Mouse (Mus musculus) liver, embryonic 13.5 days (tissue): ENCODE data around the gene Eci3. TPM values are rescaled to one million over a fixed set of nuclear protein-coding genes. Genes with fewer than 3 reads are reported as not detected.
A peak's percentile ranks its signal among the peaks of the same experiment; 100 is the strongest.
"Not testable (repeated sequence)": the region's sequence is repeated elsewhere in the genome, so short reads cannot be mapped to it uniquely, and the experiment has no call there.

Experiments used
- ATAC-seq: fragments of 200-750 bp; cut with Nextera tagmentation; 2 replicates; pipeline ENCODE4 v1.8.0; 2017; ENCODE audit warnings: low read depth, mild to moderate bottlenecking, moderate number of reproducible peaks, moderate library complexity
- DNase-seq: peaks from one replicate; pipeline ENCODE4 v3.0.0; 2022
- H3K27ac ChIP-seq: fragments of 300-500 bp; sonication (generic); 2 replicates; pipeline ENCODE4 v1.5.1; 2015; ENCODE audit warnings: moderate library complexity, mild to moderate bottlenecking, inconsistent platforms
- H3K27me3 ChIP-seq: fragments of 300-500 bp; sonication (generic); 2 replicates; pipeline ENCODE4 v1.6.1; 2015; ENCODE audit warnings: mild to moderate bottlenecking, inconsistent platforms
- H3K36me3 ChIP-seq: fragments of 300-500 bp; sonication (generic); 2 replicates; pipeline ENCODE4 v1.6.1; 2015; ENCODE audit warnings: mild to moderate bottlenecking, inconsistent platforms
- H3K4me1 ChIP-seq: fragments of 300-500 bp; sonication (generic); replicated peaks from 2 replicates; pipeline ENCODE4 v1.6.1; 2015; ENCODE audit warnings: inconsistent platforms
- H3K4me2 ChIP-seq: fragments of 300-500 bp; sonication (generic); 2 replicates; pipeline ENCODE4 v1.6.1; 2015; ENCODE audit warnings: inconsistent platforms, mild to moderate bottlenecking, moderate library complexity
- H3K4me3 ChIP-seq: fragments of 300-500 bp; sonication (generic); replicated peaks from 2 replicates; pipeline ENCODE4 v1.5.1; 2015; ENCODE audit warnings: mild to moderate bottlenecking, inconsistent platforms
- H3K9ac ChIP-seq: fragments of 300-500 bp; sonication (generic); 2 replicates; pipeline ENCODE4 v1.6.1; 2015; ENCODE audit warnings: mild to moderate bottlenecking, inconsistent platforms
- H3K9me3 ChIP-seq: fragments of 300-500 bp; sonication (generic); replicated peaks from 2 replicates; pipeline ENCODE4 v1.6.1; 2016; ENCODE audit warnings: inconsistent platforms
- WGBS: fragments of 180-500 bp; shearing (Covaris S2); methylation state at CpG from one replicate; pipeline ENCODE4 v1.1.7; 2015; ENCODE audit not compliant: insufficient replicate concordance; 5-methylcytosine and 5-hydroxymethylcytosine counted together
- polyA plus RNA-seq: library from polyadenylated mRNA; unstranded; fragments of >200 nt; fragmentation: Nextera tagmentation; extraction: Ambion mirVana; gene quantifications from 2 replicates; pipeline ENCODE4 v1.2.1, GENCODE M21; 2015

Eci3 gene
- polyA plus RNA-seq, 1 experiment from 2014 or later, result 0.18 TPM

DNA sequence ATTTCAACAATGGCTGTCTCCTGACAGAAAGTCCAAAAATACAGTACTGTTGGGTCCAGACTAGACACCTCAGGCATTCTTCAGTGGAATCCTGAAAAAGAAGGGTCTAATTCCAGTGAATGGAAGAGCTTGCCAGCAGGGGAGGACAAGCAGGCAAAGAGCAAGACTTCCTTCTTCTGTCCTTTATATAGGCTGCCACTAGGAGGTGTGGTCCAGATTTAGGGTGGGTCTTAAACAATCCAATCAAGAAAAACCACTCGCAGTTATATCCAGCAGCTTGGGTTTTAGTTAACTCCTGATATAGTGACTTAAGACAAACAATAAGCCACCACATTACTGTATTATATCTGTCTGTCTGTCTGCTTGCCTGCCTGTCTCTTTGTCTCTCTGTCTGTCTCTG, 10.2 kb upstream of the Eci3 start:
- H3K4me3 ChIP-seq, result no peak overlapping the region
- 0 out of 2 replicates have a peak, but pooled peaks cover 4% of the 10 kb centered on the region for H3K4me1 ChIP-seq
- H3K9me3 ChIP-seq, result no peaks in the 10 kb centered on the region
- no peak overlapping the region for H3K27ac ChIP-seq
- H3K36me3 ChIP-seq, result peaks cover 18% of the 10 kb centered on the region
- DNase-seq (no peak), ATAC-seq (no peak)
- H3K4me2 ChIP-seq, result no peak overlapping the region
- H3K9ac ChIP-seq, result no peak overlapping the region
- H3K27me3 ChIP-seq, result 0 out of 2 replicates have a peak, but pooled peaks cover under 1% of the 10 kb centered on the region
- WGBS, result 21% methylated on average over 1 of the region's 1 CpGs

DNA sequence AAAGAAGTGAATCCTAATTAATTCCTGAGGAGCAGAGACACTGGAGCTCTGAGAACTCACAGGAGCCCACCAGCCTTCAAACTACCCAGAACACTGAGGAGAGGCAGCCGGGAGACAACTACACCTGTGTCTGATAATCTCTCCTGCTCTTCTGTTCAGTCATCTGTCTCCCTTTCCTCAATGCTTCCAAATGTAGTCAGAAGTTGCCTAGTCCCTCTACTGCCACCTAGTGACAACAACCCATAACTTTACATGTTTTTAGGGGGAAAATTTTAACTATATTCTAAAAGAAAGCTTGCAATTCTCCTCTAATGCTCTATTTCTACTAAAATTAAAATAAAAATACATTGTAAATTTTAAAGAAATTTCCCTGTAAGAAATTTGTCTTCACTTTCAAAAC, 9.5 kb upstream of the Eci3 start:
- DNase-seq (no peak), ATAC-seq (no peak)
- H3K27me3 ChIP-seq, result 0 out of 2 replicates have a peak, but pooled peaks cover 3% of the 10 kb centered on the region
- no peak overlapping the region for H3K4me2 ChIP-seq
- H3K9ac ChIP-seq, result no peak overlapping the region
- H3K36me3 ChIP-seq, result peaks cover 12% of the 10 kb centered on the region
- H3K27ac ChIP-seq, result no peak overlapping the region
- H3K4me1 ChIP-seq, result 0 out of 2 replicates have a peak, but pooled peaks cover 4% of the 10 kb centered on the region
- no peak overlapping the region for H3K4me3 ChIP-seq
- WGBS, result 7% methylated on average over 1 of the region's 1 CpGs
- H3K9me3 ChIP-seq, result no peaks in the 10 kb centered on the region

DNA sequence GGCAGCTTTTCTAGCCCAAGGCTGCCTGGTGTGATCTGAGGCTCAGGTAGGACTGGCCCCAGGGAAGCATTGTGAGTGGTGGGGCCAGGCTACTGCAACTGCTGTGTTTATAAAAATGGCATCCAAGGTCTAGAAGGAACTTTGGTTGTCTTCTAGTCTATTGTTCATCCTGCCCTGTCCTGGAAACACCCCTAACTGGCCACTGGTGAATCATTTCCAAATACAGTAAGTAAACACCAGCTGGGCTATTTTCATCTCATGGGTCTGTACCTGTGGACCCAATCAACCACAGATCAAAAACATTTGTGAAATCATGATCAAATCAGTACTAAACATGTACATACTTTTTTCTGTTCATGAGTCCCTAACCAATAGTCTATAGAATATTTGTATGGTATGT, 8.8 kb upstream of the Eci3 start:
- ATAC-seq, DNase-seq, H3K9me3 ChIP-seq: not testable (repeated sequence)

DNA sequence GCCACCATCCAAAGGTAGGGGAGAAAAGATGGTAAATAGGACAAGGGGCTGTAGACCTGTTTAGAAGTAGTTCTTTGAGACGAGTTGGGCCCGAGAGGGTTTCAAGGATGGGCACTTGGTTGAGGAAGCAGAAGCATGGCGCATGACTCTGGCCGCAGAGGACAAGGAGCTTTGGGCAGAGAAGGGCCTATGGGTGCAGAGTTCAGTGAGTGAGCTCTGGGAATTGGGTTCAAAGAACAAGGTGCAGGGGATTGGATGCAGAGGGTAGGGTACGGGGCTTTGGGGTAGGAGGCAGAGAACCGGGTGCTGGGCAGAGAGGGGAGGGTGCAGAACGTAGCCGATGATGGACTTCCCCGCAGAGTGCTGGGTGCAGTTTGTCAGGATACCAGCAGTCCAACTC, 2.0 kb upstream of the Eci3 start:
- H3K9ac ChIP-seq, ATAC-seq, DNase-seq: not testable (repeated sequence)

More for the DNA sequence above, 8.8 kb upstream of the Eci3 start:
- not testable (repeated sequence) for H3K4me2 ChIP-seq, H3K27ac ChIP-seq, H3K4me3 ChIP-seq, H3K4me1 ChIP-seq, H3K36me3 ChIP-seq, H3K9ac ChIP-seq, H3K27me3 ChIP-seq

DNA sequence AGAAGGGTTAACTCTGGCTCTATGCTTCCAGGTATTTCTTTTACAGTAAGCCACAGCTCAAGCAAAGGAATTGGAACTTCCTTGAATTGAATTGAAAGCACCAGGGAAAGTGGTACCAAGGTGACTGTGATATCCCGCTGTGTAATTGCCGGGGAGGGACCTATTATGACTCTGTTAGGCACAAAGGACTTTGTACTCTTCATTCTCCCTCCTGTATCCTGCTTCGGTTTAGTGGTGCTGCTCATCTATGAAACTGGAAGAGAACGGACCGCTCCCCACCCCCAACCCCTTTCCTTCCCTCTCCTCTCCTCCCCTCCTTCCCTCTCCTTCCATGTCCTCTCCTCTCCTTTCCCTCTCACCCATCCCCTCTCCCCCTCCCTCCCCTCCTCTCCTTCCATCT, 1.3 kb upstream of the Eci3 start:
- no peaks in the 10 kb centered on the region for H3K9me3 ChIP-seq
- H3K9ac ChIP-seq, result no peak overlapping the region
- H3K27ac ChIP-seq, result no peak overlapping the region
- WGBS, result 13% methylated on average over 5 of the region's 5 CpGs
- DNase-seq, result no peak
- peaks cover 40% of the 10 kb centered on the region for H3K27me3 ChIP-seq
- H3K36me3 ChIP-seq, result no peaks in the 10 kb centered on the region
- H3K4me1 ChIP-seq, result peaks cover 14% of the 10 kb centered on the region
- peak overlapping the region; percentile 63 for H3K4me2 ChIP-seq
- peak overlapping the region; percentile 42 for H3K4me3 ChIP-seq
- ATAC-seq, result no peak

More for the DNA sequence above, 2.0 kb upstream of the Eci3 start:
- not testable (repeated sequence) for H3K4me3 ChIP-seq, H3K27ac ChIP-seq, H3K36me3 ChIP-seq, H3K4me2 ChIP-seq, H3K9me3 ChIP-seq
- 64% methylated on average over 9 of the region's 9 CpGs for whole genome bisulfite sequencing
- peaks cover 40% of the 10 kb centered on the region for H3K27me3 ChIP-seq
- H3K4me1 ChIP-seq, result peaks cover 14% of the 10 kb centered on the region

DNA sequence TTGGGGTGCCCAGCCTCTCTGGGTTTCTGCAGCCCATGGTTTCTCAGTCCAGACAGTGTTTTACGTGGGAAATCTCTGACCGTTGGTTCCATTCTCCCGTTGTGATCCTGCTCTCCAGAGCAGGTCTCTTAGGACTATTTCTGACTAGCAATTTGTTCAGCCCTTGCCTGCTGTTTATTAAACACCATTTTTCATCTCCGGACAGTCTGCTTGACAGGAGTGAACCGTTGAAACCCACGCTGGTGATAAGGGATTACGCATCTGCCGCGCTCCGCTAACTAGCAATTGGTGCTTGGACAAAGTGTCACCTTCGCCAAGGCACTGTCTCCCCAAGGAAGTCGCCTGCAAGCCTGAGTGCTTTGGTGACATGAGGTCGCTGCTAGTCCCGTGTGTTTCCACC, 809 bp upstream of the Eci3 start:
- no peak overlapping the region for H3K27ac ChIP-seq
- ATAC-seq, result no peak
- 3% methylated on average over 14 of the region's 14 CpGs for WGBS
- H3K4me2 ChIP-seq, result peak overlapping the region; percentile 63
- no peak for DNase-seq
- H3K27me3 ChIP-seq, result peaks cover 40% of the 10 kb centered on the region
- no peaks in the 10 kb centered on the region; the same call in 1 of the 2 replicates for H3K9me3 ChIP-seq
- peak overlapping the region; percentile 42 for H3K4me3 ChIP-seq
- peaks cover 14% of the 10 kb centered on the region for H3K4me1 ChIP-seq
- no peaks in the 10 kb centered on the region for H3K36me3 ChIP-seq
- no peak overlapping the region for H3K9ac ChIP-seq

DNA sequence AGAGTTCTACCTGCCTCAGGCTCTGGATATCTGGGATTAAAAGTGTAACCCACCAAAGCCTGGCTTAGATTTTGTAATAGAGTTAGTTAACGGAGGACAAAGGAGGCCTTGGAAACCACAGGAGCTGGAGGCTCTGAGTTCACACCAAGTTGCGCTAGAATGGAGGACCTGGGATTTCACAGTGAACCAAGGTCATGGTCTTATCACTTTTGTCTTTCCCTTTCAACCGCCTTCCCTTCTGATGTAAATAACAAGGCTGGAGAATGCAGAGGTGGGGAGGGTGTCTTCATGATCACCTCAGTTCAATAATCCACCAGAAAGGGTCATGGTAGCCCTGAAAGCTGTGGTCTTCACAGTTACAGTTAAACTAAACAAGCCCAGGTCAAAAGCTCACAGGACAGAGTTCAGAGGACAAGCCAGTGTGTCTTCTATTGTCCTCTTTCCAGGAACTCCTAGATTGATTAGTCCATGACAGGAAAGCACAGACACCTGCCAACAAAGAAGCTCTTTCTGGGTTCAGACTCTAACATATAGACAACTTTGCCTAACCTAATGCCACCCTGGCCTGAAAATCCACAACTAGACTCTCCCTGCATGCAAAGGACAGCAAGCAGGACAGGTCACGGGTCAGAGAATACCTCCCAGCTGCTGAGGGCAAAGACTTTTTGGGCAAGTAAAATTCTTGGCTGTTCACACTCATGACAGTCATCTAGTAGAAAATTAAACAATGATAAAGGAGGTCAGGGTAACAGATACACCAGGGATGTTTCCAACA, 2.4 kb downstream of the Eci3 start:
- Histone ChIP-seq H3K4me2 (no peak overlapping the region), H3K4me3 (no peak overlapping the region), H3K36me3 (no peaks in the 10 kb centered on the region), H3K27me3 (peaks cover 35% of the 10 kb centered on the region), H3K9me3 (no peaks in the 10 kb centered on the region; the same call in 1 of the 2 replicates), H3K27ac (no peak overlapping the region), H3K9ac (no peak overlapping the region), H3K4me1 (peaks cover 14% of the 10 kb centered on the region)
- ATAC-seq (no peak), DNase-seq (no peak)
- 65% methylated on average over 4 of the region's 4 CpGs for WGBS

DNA sequence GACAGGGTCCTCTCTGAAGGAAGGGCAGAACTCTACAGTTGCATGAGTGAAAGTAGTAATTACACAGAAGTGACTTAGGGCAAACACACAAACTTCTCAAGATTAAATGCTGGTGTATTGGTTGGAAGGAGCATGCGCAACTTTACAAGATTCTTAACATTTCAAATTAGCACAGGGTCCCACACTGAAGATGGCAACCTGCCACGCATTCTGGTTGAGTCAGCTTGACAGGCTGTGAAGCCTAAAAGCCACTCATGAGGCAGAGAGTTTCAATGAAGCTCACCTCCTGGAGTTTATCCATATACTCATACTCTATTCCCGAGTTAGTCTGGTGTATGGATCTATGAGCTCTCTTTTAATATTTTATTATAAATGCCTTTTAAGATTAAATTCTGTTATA, 5.5 kb downstream of the Eci3 start:
- not testable (repeated sequence) for ATAC-seq, H3K27ac ChIP-seq, H3K4me1 ChIP-seq, H3K27me3 ChIP-seq, H3K4me2 ChIP-seq, H3K9me3 ChIP-seq, H3K4me3 ChIP-seq, DNase-seq, H3K9ac ChIP-seq, H3K36me3 ChIP-seq
- WGBS, result 56% methylated on average over 3 of the region's 3 CpGs

DNA sequence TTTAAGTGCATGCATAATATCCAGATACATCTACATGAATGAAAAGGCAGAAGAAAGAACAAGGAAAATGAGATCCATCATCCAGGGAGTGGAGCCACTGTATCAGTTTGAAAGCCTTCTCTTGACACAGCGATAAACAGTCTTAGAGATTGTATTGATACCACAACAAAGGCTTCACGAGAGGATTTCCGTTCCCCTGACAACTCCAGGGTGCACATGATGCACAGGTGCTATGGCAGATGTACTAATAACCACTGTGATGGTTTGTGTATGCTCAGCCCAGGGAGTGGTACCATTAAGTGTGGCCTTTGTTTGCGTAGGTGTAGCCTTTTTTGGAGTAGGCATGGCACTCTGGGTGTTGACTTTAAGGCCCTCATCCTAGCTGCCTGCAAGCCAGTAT, 6.7 kb downstream of the Eci3 start:
- no peak for ATAC-seq
- H3K9me3 ChIP-seq, result no peaks in the 10 kb centered on the region; the same call in 1 of the 2 replicates

DNA sequence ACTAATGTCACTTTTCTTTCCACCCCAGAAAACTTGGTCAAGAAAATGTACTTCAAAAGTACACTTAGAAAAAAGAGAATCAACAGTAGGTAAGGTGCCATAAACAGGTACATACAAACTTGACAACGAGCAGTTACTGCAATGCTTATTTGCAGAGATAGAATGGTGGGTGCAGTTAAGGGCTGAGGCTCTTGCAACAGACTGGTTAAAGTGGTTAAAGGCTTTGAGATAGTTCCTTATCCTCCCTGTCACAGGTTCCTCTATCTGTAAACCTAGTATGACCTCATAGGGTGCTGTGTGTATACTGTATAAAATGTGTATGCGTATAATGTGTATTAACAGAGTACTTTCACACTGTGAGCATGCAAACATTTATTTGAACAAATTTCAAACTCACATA, 12.2 kb downstream of the Eci3 start:
- not testable (repeated sequence) for H3K36me3 ChIP-seq, H3K9me3 ChIP-seq, H3K4me1 ChIP-seq, H3K27me3 ChIP-seq, H3K9ac ChIP-seq, DNase-seq, H3K4me2 ChIP-seq, H3K27ac ChIP-seq, H3K4me3 ChIP-seq
- ATAC-seq, result 0 out of 2 replicates have a peak, but pooled peaks have one; percentile 58
- 36% methylated on average over 2 of the region's 2 CpGs for WGBS

More for the DNA sequence above, 6.7 kb downstream of the Eci3 start:
- no peak for DNase-seq
- Histone ChIP-seq H3K27ac (no peak overlapping the region), H3K4me3 (no peak overlapping the region), H3K9ac (no peak overlapping the region), H3K27me3 (no peaks in the 10 kb centered on the region), H3K36me3 (no peaks in the 10 kb centered on the region), H3K4me2 (no peak overlapping the region), H3K4me1 (no peaks in the 10 kb centered on the region)
- WGBS, result 74% methylated on average over 4 of the region's 4 CpGs

DNA sequence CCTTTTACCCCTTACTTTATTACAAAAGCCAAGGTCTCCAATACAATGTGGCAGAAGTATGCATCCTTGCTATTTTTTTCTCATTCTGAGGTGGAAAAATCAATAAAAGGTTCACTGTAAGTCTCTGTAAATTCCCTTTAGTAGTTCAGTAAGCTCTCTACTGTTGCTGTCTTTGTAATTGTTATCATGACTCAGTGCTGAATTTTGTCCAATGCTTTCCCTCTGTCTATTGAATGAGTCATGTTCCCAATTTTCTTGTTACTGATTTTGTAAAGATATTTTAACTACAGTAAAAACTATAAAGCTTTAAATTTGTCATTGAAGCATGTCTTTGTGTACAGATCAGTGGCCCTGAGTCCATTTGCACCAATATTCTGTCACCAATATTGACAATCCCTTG, 21.2 kb downstream of the Eci3 start:
- no peaks in the 10 kb centered on the region for H3K4me1 ChIP-seq
- ATAC-seq, result no peak
- no peak overlapping the region for H3K9ac ChIP-seq
- no peaks in the 10 kb centered on the region for H3K36me3 ChIP-seq
- no peaks in the 10 kb centered on the region for H3K9me3 ChIP-seq
- H3K27me3 ChIP-seq, result no peaks in the 10 kb centered on the region
- no peak overlapping the region for H3K27ac ChIP-seq
- no peak for DNase-seq
- H3K4me2 ChIP-seq, result no peak overlapping the region
- H3K4me3 ChIP-seq, result no peak overlapping the region
